Mouse (Mus musculus) kidney, postnatal 36 days (tissue): Measurements from ENCODE around the gene Gpt2.
A peak's percentile ranks its signal among the peaks of the same experiment; 100 is the strongest.

Source experiments
- DNase-seq, 2 experiments: peaks; one replicate each; pipeline ENCODE4 v3.0.0; 2021 to 2022; ENCODE audit warnings: mixed read lengths in 2 of 2

Gene Gpt2

DNA sequence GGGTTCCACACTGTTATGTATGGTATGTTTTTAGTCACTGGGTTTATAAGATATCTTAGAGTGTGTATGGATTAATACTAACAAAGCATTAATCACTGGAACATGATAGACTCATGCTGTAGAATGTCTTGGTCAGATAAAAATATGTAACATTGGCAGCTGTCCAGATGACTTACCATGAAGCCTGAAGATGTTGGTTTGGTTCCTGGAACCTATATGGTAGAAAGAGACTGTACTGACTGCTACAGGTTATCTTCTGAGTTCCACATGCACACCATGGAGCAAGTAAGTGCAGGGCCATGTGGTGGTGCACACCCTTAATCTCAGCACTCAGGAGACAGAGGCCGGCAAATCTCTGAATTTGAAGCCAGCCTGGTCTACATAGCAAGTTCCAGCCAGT lies 38.3 kb downstream of the Gpt2 start:
- no peak for DNase-seq

DNA sequence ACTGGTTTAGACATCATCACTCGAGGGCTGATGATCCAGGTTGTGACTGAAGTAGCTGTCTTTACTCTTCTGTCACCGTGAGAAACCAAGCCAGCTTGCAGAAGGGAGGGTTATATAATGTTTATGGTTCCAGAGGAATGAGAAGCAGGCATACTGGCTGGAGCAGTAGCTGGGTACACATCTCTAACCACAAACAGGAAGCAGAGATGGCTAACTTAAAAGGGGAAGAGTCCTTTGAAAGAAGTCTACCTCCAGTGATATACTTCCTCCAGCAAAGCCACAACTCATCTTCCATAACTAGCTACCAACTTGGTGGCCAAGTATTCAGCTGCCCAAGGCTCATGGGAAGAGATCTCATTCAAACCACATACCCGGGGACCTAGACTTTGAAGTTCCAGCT lies 39.1 kb downstream of the Gpt2 start:
- no peak for DNase-seq

DNA sequence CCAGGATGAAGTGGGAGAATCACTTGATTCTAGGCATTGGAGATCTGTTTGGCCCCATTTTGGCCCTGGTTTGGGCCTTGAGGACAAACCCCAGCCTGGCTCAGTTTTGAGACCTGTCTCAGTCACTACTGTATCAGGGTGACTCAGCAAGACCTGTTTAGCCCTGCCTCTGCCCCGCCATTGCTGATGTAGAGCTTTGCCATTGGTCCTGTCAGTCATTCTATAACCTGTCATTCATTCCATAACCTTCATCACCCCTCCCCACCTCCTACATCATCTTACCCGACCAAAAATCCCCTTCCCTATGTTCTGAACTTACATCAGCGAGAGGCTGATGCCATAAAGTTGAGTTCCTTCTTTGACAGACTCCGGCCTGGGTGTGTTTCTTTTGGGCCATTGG lies 40.5 kb downstream of the Gpt2 start:
- DNase-seq: no peak

- no peak for DNase-seq
These were observed 41.1 kb downstream of the Gpt2 start for GRCm38 (mm10) chr8:85533434-85533833.

DNA sequence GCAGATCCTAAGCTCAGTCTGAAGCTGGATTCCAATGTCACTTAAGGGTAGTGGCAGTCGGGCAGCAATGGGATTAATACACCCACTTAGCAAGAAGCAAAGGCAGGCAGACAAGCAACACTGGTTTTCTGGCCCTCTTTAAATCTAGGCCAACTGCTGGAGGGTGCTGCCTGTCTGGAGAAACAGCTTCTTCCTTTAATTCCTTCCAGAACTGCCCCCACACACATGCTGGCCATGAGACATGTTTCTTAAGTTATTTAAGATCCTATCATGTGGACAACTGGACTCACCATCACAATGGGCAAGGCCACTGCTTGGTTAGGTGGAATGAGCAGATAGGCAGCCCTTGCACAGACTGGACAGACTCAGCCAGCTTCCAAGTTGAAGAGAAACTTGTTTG lies 41.8 kb downstream of the Gpt2 start:
- DNase-seq: no peak

DNA sequence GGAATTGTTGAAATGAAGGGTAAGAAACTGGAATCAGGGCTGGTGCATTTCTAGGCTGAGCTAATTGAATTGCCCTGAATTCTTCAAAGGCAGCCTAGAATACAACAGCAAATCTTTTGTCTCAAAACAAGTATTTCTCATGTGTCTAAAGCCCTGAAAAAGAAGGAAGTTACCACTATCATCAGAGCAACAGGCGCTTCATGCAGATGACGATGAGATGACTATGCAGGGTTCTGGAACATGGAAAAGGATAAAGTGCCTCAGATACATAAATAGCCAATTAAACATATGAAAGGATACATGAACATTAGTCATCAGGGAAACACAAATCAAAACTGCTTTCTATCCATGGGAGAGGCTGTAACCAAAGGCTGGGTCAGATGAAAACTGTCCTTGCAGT lies 44.0 kb downstream of the Gpt2 start:
- DNase-seq: no peak

DNA sequence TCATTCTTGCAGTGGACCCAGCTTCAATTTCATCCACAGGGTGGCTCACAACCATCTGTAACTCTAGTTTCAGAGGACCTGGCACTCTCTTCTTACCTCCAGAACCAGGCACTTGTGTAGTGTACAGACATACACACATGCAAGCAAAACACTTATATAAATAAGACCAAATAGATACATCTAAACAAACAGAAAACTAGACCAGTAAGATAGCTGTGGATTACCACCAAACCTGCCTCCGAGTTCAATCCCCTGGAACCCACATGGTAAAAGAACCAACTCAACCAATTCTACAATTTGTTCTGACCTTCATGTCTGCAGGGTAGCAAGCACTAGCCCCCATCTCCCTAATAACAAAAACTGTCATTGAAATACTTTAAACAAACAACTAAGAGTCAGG lies 59.6 kb downstream of the Gpt2 start:
- no peak for DNase-seq

- peak; percentile 12 to 48 for DNase-seq
These were observed 62.2 kb downstream of the Gpt2 start for GRCm38 (mm10) chr8:85554391-85555180.

- DNase-seq: peak; percentile 89 to 93
These were observed 63.1 kb downstream of the Gpt2 start, which contains the start of gene Dnaja2 for GRCm38 (mm10) chr8:85555181-85556145. TSS of gene Dnaja2 (minus strand) at chr8:85555344.

- no peak for DNase-seq
These were observed 64.7 kb downstream of the Gpt2 start for GRCm38 (mm10) chr8:85556986-85557600.

DNA sequence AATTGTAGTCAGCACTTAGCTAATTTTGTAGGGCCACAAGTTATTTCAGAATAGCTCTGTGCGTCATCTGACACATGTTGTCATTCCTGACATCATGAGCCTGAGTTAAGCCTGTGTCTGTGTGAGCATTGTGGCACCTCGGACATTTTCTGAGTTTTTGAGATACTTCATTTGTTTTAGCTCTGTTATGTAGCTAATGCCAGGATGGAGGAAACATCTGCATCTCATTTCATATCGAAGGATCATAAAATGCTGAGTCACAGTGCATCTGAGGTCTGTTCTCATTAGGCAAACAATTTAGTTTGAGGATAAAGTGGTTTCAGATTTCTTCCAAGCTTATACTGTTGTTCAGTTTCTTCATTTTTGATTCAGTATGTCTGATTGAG lies 65.2 kb downstream of the Gpt2 start:
- DNase-seq: no peak

DNA sequence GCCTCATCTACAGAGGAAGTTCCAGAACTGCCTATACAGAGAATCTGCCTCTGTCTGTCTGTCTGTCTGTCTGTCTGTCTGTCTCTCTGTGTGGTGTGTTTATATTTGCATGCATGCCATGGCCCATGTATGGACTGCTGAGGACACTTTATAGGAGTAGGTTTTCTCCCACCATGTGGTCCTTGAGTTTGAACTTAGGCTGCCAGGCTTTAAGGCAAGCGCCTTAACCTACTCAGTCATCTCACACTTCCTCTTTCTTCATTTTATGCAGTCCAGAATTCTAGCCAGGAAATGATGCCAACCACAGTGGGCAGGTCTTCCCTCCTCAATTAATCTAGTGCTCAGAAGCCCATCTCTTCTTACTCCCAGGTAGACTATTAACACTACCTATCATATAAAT lies 66.8 kb downstream of the Gpt2 start:
- no peak for DNase-seq

GRCm38 (mm10) chr8:85559966-85560365 lies 67.6 kb downstream of the Gpt2 start:
- no peak for DNase-seq

- peak; percentile 21 to 58 for DNase-seq
These were observed 71.0 kb downstream of the Gpt2 start for GRCm38 (mm10) chr8:85563336-85563735.

DNA sequence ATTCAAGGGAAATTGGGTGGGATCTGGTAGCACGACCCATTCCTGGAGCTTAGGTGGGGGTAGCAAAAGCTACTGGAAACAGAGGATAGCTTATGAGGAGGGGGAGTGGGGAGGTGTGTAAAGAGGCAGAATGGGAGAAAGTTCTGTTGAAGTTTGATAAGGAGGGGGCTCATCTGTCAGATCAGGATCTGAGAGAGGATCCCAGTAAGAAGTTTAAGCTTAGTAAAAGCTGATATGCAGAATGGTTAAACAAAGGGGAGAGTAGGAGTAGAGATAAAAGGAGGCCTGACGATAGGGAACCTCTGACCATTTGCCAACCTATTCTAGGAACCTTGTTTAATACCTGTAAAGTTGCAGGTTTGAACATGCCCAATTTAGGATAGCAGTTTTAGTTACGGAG lies 72.8 kb downstream of the Gpt2 start:
- no peak for DNase-seq

DNA sequence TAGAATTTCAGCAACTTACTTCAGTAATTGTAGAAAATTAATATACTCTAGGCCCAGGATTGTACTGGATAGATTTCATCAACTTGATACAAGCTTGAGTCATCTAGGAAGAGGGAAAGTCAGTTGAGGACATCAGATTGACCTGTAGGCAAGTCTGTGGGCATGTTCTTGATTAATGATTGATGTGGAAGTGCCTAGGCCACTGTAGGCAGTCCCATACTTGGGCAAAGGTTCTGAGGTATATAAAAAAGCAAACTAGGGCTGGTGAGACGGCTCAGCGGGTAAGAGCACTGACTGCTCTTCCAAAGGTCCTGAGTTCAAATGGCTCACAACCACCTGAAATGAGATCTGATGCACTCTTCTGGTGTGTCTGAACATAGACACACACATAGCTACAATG lies 75.4 kb downstream of the Gpt2 start:
- peak; percentile 45 to 82 for DNase-seq

- no peak for DNase-seq
These were observed 78.1 kb downstream of the Gpt2 start for GRCm38 (mm10) chr8:85570466-85570865.

DNA sequence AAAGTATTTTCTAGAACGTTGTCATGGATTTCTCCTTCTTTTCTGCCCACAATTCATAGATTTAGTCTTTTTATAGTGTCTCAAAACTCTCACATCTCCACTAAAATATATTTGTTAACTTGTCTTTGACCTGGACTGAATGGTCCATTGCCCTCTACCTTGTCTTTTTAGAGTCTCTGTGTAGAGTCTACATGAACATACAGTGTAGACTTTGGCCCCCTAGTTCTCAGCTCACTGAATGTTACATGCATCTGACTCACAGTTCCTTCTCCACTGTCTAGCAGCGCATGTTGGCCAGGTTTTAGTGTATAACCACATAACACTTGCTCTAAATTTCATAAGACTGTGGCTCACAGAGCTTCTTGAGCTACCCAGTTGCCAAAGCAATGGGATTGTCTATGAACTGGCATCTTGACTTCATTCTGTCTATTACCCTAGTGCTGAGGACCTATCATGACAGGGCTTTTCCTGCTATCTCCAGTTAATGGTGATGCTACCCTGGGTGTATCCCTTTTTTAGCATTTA lies 81.7 kb downstream of the Gpt2 start:
- DNase-seq: peak; percentile 19 to 64
